Mouse (Mus musculus) layer of hippocampus, postnatal 25 days (tissue): ENCODE data around the gene Ppm1k. TPM values are rescaled to one million over a fixed set of nuclear protein-coding genes. Genes with fewer than 3 reads are reported as not detected.
"Not testable (repeated sequence)": the region's sequence is repeated elsewhere in the genome, so short reads cannot be mapped to it uniquely, and the experiment has no call there.

Experiments used
- DNase-seq, 2 experiments: peaks; one replicate each; pipeline ENCODE4 v3.0.0; 2022; ENCODE audit warnings: mixed read lengths in 2 of 2, low spot score in 1 of 2; ENCODE audit errors: extremely low spot score in 1 of 2
- total RNA-seq, 2 experiments: library from RNA; stranded (reverse); gene quantifications; 2 replicates each; pipeline ENCODE4 v1.2.3; 2021

The Ppm1k gene
- 10 to 100 TPM; 65.7 to 69.1 TPM for total RNA-seq

- peak; percentile 88 to 93 for DNase-seq
Measured at GRCm38 (mm10) chr6:57535386-57535936, at the start of gene Ppm1k. TSS of gene Ppm1k (minus strand) at chr6:57535468.

- DNase-seq = no peak
Measured at GRCm38 (mm10) chr6:57582356-57582755, 47.1 kb upstream of the Ppm1k start.

DNA sequence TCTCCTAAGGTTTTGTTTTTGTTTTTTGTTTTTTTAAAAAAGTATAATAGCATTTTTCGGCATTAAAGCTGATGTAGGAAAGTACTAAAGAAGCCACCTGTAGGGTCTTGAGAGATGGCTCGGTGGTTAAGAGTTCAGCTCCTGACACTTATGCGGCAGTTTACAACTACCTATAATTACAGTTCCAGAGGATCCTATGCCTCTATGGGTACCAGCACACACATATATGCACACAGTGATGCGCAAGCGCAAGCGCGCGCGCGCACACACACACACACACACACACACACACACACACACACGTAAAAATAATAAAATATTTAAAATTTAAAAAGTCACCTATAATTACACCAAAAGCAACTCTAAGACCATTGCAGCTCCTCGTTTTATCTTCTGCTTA is 46.3 kb upstream of the Ppm1k start:
- no peak for DNase-seq

DNA sequence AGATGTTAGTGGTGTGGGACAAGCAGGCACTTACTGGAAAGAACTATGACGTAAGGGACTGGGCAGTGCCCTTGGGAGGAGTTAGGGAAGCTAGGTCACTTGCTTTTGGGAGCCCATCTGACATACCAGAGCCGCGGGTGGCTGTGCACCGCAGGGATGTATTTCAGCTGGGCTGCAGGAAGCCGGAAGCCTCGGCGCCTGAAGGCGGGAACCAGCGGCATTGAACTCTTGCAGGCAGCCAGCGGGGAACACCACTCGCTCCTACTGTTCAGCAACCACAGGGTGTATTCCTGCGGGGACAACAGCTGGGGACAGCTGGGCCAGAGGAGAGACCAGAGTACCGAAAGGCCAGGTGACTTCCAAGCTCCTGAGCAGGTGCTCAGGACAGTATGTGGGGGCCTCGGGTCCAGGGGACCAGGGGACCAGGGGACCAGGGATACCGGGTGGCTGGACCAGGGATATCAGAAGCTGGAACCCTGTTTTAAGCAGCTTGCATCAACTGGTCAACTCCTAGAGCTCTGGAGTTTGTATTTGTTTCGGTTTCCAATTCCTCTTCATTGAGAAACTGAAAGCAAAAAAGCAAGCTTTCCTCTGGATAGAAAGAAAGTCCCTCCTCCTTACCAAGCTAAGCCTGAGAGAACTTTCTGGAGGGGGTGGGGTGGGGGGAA is 45.7 kb upstream of the Ppm1k start, which contains the start of gene Herc6:
Herc6 (plus strand) TSS at position 120 of the 668 bp plus-strand sequence.
- peak in 1 of 2 experiments; percentile 41 for DNase-seq

GRCm38 (mm10) chr6:57571587-57571986 is 36.3 kb upstream of the Ppm1k start:
- DNase-seq = no peak

- peak in 1 of 2 experiments; percentile 50 for DNase-seq
Measured at GRCm38 (mm10) chr6:57570170-57570974, 35.1 kb upstream of the Ppm1k start.

DNA sequence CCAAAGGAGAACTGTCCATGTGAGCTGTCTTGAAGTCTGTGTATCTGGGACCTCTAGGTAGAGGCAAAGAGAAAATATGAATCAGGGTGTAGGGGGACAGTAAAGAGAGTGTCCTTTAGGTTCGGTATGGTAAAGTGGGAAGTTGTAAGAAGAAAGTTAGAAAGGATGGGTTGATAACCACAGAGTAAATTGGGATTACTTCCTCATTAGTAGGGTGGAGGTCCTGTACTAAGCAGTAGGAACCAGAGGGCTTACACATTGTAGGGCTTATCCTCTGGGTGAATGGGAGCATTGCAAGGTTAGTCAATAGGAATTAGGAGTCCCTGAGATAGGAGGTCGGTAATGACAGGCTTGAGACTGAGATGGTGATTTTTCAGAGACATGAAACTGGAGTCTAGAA is 32.4 kb upstream of the Ppm1k start:
- no peak for DNase-seq

DNA sequence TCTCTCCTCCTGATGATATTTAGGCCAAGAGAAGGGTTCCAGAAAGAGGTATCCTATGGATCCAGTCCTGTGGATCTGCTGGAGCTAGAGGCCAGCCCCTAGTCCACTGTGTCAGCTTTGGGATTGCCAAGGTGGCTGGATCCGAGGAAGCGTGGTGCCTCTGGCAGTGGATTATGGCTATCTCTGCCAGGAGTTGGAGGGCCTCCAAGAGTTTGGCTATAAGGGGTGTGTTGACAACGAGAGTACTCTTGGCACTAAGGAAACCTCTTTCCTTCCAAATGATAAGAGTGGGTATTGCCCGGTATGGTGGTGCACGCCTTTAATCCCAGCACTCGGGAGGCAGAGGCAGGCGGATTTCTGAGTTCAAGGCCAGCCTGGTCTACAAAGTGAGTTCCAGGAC is 30.2 kb upstream of the Ppm1k start:
- DNase-seq = no peak

DNA sequence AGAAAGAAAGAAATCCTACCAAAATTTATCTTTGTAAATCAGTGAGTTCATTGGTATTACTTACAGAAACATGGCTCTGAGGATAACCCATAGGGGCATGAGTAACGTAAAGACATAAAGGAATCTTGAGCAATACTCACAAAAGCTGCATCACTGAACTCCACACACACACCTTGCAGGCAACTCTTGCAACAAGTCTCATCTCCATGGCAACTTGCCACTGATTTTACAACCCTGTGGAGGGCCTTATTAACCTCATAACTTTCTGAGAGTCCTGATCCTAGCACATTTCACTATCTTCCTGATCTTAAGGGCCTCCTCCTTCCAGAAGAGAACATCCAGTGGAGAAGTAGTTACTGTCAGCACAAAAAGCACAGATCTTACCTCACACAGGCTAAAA is 28.2 kb upstream of the Ppm1k start:
- DNase-seq = no peak

DNA sequence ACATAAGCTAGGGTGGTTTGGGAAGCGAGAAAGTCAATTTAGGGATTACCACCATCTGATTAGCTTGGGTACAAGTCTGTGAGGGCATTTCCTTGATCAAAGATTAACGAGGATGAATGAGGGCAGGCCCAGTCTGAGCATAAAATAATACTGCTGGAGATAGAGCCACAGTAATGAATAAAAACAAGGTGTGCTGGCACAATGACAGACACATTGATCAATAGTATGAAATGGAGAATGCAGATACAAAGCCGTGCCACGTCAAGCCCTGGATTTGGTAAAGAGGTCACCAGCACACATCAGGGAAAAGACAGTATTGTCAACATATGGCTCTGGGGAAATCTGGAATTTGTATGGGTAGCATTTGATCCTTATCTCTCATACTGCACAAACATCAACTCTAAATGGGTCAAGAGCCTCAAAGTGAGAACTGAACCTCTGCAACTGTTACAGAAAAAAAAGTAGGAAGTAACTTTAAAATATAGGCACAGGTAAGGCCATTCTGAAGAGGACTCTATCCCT is 22.6 kb upstream of the Ppm1k start:
- DNase-seq = no peak

DNA sequence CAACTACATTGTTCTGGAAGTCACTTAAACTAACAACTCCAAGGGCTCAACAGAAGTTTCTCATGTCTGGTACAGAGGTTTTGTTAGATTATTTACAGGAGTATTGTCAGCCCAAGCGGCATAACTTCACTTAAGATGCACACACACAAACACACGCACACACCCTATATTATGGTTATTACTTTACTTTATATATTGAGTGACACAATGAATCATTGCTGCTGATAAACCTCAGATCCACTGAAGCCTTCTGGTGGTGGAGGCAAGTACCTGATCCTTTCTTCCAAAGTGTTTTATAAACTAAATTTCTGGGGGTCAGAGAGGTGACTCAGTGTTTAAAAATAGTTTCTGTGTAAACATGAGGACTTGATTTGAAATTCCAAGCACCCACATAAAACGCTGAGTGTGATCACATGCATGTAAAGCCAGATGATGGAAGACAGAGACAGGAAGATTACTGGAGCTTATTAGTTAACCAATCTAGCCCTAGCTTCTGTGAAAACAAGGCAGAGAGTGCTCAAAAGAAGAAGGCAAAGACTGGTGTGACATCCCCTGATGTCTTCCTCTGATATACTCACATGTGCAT is 16.0 kb upstream of the Ppm1k start:
- DNase-seq = no peak

- no peak for DNase-seq
Measured at GRCm38 (mm10) chr6:57544866-57545265, 9.6 kb upstream of the Ppm1k start.

- not testable (repeated sequence) for DNase-seq
Measured at GRCm38 (mm10) chr6:57543591-57543990, 8.3 kb upstream of the Ppm1k start.

- no peak for DNase-seq
Measured at GRCm38 (mm10) chr6:57541737-57542335, 6.6 kb upstream of the Ppm1k start.

DNA sequence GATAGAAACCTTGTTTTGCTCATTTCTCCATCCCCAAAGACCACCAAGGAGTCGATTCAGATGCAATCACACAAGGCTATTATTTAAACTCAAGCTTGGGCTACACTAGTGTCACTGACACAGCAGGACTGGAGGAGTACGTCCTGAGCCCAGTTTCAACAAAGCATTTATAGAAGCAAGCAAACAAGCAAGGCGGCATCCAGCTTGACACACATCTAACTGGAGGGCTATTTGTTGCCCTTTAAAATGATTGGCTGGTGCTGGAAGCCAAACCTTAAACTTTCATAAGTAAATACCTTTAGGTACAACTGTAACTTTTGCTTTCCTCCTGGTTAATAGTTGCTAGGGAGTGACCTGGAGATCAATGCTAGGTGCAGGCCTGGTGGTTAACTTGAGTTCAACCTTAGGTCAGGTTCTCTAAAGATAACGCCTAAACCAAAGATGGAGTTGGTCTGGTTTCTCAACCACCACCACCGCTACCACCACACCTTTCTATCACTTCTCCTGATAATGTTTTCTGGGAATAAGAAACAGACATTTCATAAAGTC is 5.8 kb upstream of the Ppm1k start:
- no peak for DNase-seq

GRCm38 (mm10) chr6:57537887-57538286 is 2.6 kb upstream of the Ppm1k start:
- no peak for DNase-seq

GRCm38 (mm10) chr6:57535971-57536669 is 852 bp upstream of the Ppm1k start:
- no peak for DNase-seq

DNA sequence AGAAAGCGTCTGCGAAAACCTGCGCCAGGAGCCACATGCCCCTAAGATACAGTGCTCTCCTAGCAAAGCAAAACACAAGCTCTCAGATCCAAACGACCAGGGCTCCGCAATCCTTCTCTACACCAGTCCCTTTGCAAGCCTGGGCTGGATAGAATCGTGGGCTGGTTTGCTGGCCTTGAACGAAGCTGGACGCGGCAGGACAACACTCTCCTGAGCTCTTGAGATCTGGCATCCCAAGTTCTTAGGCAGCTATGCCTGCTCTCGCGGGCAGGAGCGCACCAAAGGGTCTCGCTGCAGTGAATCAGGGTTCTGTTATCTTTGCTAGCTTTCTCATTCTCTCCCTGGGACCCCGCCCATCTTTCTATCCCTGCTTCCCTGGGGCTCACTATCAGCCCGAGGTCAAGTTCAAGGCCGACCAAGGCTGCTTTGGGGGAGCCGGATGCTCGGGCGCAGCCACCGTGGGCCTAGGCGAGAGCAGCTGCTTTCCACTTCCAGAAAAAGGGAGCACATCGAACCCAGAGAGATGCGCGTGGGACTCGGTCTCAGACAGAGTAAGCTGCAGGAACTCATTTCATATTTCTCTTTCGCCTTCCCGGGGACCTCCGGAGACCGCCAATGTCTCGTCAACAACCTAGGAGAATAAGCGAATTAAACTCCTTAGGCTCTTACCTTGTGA is 519 bp downstream of the Ppm1k start:
- peak; percentile 30 to 39 for DNase-seq

DNA sequence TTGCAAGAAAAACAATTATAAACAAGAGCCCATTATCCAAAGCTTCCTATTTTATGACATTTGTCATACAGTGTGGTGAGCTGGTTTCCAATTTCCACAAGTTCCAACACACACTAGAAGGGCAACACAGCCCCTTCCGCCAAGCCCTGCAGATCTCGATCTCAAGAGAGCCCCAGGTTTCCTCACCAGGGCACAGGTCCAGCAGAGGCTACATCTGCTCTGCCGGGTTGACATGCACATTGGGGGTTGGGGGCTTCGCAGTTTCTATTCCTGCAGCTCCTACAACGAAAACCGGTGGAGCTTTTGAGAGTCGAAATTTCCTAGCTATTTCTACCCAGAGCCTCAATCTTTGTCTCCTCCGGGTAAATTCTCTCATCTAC is 1.0 kb downstream of the Ppm1k start:
- DNase-seq = peak in 1 of 2 experiments; percentile 23
